Mouse (Mus musculus): ENCODE data around the gene Gm15140. TPM values are rescaled to one million over a fixed set of nuclear protein-coding genes. Genes with fewer than 3 reads are reported as not detected.
"Not testable (repeated sequence)": the region's sequence is repeated elsewhere in the genome, so short reads cannot be mapped to it uniquely, and the experiment has no call there.

Gene Gm15140
- polyA plus RNA-seq (2015; fragmentation: Nextera tagmentation; extraction: Ambion mirVana): not detected in 2 replicates

DNA sequence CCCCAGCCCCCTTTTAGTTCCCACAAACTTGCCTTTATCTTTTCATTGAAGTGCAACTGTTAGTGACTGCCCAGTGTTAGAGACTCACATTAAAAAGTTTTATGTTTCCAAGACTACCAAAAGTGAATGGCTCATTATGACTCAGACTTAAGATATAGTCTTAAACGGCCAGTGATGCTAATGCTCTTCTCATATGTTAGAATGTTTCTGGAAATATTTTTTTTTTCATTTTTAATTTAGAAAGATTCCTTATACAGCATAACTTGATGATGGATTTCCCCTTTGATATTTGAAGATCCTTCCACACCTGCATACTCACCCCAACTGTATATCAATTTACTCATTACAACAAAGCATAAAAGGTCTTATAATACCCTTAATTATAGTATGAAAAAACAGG, at the start of gene Gm15140:
Gene Gm15140 (minus strand): TSS at position 101 of the 400 bp plus-strand sequence.
- not testable (repeated sequence) for H3K4me1 ChIP-seq (replicated peaks; ENCODE audit: insufficient read depth, low read length); DNase-seq (ENCODE audit: low spot score); H3K27me3 ChIP-seq (ENCODE audit: insufficient read depth, low read length); ATAC-seq (replicated peaks; ENCODE audit: low FRiP score, low read depth); H3K36me3 ChIP-seq (ENCODE audit: insufficient read depth, low read length); H3K4me3 ChIP-seq (replicated peaks; ENCODE audit: low read depth, low read length); H3K27ac ChIP-seq; H3K9ac ChIP-seq (ENCODE audit: low read depth, low read length); H3K9me3 ChIP-seq (replicated peaks; ENCODE audit: low read length); H3K4me2 ChIP-seq (ENCODE audit: low read length)
- 72% methylated on average over 1 of the region's 1 CpGs for WGBS

Other genes starting within 250 kb of the Gm15140 start
- gene Samt1, start 108.0 kb downstream of the Gm15140 start, polyA plus RNA-seq (2015; fragmentation: Nextera tagmentation; extraction: Ambion mirVana): not detected in 2 replicates
- not detected in 2 replicates for gene 4921511M17Rik, start 86.9 kb downstream of the Gm15140 start, polyA plus RNA-seq (2015; fragmentation: Nextera tagmentation; extraction: Ambion mirVana)
- not detected in 2 replicates for gene Gm10057, start 65.6 kb downstream of the Gm15140 start, polyA plus RNA-seq (2015; fragmentation: Nextera tagmentation; extraction: Ambion mirVana)
- not detected in 2 replicates for gene 4930524N10Rik, start 222.7 kb upstream of the Gm15140 start, polyA plus RNA-seq (2015; fragmentation: Nextera tagmentation; extraction: Ambion mirVana)

Data from kidney, postnatal 0 days (tissue).